Mouse (Mus musculus) Muller cell, postnatal 12 days (primary cell): Measurements from ENCODE around the gene Vsx1.

Experiments
- DNase-seq: peaks from one replicate; pipeline ENCODE4 v3.0.0-alpha.2; 2015; ENCODE audit errors: inconsistent ontology term

The Vsx1 gene

GRCm38 (mm10) chr2:150689223-150689800 is at the start of gene Vsx1:
TSS of gene Vsx1 (minus strand) at chr2:150689360.
- no peak for DNase-seq

DNA sequence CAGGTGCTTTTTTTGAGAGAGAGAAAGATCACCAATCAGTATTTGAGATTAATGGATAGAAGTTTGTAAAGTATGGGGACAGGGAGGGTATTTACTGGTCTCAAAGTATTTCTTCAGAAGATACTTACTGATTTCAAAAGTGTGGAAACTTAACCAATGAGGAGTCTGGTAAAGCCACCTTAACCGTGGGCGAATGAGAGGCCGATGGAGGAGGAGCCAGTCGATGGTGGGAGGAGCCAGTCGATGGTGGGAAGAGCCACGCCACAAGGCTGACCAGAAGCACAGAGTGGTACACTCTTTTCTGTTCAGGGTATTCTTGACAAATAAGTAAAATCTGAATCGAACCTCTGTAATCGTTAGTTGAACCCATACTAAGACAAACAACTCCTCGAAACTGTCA is 48.7 kb upstream of the Vsx1 start:
- no peak for DNase-seq

- DNase-seq: peak; percentile 74
Measured at GRCm38 (mm10) chr2:150735756-150736576, 46.8 kb upstream of the Vsx1 start.

- DNase-seq: no peak
Measured at GRCm38 (mm10) chr2:150712167-150712674, 23.1 kb upstream of the Vsx1 start.

DNA sequence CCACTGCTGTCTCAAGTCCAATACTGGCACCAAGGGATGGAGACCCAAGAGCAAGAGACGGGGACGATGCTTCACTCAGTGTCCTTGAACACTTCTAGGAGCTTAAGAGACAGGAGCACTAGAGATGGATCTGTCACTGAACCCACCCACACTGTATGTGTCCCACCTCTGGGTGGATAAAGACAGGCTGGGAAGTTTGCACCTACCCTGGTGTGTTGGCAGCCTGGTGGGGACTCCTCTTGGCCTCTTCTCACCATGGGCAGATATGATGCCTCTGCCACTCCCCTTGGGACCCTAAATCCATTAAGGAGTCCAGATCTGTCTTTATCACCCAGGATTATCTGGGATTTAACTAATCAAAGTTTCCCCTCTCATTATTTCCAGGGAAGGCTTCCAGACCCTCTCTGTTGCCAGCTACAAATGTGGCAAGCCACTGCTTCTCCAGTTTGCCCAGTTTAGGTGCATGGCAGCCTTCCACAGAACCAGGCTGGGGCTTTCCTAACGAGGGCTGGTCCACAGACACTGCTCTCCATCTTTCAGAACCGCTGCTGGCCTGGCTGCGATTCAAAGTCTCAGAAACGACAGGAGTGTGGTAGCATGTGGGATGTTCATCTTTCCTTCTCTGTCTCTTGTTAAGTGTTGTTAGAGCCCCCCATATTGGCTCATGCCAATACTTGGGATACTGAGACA is 2.5 kb upstream of the Vsx1 start:
- no peak for DNase-seq

DNA sequence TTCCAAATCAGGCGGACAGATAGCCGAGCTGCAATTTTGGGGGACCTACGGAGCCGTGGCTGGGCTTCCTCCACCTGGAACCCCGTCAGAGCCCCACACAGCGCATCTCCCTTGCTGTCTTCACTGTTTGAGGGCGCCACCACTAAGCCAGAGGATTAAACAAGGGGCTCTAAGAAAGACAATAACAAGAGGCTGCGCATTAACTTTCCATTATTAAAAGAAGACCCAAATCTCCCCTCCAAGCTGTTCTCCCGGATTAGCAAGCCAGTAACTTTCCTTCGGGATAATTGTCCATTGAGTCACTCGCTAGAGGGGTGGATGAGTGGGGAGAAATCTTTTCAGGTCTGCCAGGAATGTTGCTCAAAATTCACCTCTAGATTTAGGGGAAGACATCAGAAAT is 1.1 kb upstream of the Vsx1 start:
- peak; percentile 12 for DNase-seq

- peak; percentile 89 for DNase-seq
Measured at GRCm38 (mm10) chr2:150688541-150689186, 496 bp downstream of the Vsx1 start.

DNA sequence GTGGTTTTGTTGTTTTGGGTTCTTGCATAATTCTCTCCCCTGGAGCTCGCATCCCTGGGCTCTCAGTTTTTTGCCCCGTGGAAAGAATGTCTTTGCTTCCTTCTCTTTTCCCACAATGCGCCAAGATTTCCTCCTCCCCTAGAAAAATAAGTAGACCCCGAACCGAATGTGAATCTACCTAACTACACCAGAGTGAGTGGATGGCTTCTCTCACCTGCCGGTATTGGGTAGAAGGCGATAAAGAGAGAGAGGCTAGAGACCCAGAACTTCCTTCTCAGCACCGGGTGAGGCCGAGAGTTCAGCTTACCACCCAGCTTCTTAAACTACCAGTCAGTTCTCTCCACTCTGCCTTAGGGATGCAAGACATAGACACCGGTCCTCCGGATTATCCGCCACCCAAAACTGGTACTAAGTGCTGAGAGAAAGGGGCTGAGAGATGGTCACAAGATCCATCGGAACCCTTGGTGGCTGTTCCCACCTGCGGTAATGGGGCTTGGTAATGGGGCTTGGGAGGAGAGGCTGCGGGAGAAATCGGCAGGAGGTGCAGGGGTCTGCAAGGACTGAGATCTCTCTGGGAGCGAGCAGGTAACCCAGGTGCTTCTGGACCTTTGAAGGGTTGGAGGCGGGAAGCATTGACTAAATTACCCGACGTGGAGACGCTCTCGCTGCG is 1.2 kb downstream of the Vsx1 start:
- peak; percentile 18 for DNase-seq

DNA sequence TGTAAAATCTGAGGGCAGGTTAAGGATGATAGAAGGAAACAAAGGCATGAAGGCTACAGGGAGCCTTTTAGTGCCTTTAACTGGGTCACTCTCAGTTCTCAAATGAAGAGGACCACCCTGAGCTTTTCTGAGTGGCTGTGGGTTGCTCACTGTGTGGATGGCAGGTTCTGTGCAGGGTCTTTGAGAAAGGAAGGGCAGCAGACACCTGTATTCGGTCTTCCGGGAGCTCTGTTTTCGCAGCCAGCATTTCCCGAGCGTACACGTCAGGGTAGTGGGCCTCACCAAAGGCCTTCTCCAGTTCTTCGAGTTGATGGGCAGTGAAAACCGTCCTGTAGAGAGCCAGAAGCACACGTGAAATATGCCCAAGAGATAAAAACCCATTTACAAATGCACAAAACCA is 3.8 kb downstream of the Vsx1 start:
- no peak for DNase-seq

GRCm38 (mm10) chr2:150684451-150684850 is 4.7 kb downstream of the Vsx1 start:
- DNase-seq: no peak

GRCm38 (mm10) chr2:150681581-150681980 is 7.6 kb downstream of the Vsx1 start:
- no peak for DNase-seq

DNA sequence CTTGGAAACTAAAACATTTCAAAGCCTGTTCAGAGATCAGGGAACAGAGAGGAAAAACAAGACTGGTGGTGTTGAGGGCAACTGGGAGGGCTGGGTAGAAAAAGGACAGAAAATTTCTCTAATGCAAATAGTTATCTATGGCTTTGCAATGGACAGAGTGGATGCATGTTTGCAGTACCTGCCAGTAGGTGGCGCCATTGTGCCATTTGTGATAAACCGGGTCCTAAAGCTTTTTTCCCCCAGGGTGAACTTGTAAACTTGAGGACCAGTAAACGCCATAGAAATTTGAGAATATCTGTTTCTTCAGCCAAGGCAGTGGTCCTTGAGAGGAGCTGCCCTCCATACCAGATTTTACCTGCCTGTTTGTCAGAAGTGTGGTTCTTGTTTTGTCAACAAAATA is 10.8 kb downstream of the Vsx1 start:
- DNase-seq: peak; percentile 41

- DNase-seq: no peak
Measured at GRCm38 (mm10) chr2:150675525-150675924, 13.6 kb downstream of the Vsx1 start.

DNA sequence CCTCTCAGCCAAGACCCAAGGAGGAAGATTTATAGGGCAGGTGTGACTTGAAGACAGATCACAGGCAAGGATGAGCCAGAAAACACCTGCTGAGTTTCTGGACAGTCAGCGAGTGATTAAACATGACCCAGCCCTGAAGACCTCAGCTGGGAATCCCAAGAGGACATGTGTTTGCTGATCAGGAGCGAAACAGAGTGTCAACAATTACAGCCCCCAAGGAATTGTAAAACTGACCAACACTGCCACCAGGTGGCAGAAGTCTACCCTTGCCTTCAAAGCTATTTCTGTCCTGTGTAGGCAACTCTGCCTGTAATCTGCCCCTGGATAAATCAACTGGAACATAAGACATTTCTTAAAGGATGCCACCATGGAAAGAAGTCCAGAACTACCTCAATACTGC is 14.3 kb downstream of the Vsx1 start:
- peak; percentile 47 for DNase-seq

DNA sequence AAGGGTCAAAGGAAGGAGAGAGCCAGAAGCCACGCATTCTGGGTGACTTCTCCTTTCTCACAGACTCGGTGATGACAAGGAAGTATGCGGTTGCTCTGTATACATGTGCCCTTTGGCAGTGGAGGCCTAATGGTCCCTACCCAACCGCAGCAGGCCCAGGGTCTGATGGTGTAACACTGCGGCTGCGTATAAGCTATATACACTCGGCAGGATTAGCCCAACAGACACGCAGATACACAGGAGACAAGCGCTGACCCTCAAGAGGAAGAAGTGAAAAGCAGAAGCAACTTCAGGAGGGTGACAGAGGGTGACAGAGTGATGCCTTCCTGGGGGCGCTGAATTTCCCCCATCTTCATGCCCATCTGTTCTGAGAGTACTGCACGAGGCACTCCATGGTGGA is 15.2 kb downstream of the Vsx1 start:
- no peak for DNase-seq

DNA sequence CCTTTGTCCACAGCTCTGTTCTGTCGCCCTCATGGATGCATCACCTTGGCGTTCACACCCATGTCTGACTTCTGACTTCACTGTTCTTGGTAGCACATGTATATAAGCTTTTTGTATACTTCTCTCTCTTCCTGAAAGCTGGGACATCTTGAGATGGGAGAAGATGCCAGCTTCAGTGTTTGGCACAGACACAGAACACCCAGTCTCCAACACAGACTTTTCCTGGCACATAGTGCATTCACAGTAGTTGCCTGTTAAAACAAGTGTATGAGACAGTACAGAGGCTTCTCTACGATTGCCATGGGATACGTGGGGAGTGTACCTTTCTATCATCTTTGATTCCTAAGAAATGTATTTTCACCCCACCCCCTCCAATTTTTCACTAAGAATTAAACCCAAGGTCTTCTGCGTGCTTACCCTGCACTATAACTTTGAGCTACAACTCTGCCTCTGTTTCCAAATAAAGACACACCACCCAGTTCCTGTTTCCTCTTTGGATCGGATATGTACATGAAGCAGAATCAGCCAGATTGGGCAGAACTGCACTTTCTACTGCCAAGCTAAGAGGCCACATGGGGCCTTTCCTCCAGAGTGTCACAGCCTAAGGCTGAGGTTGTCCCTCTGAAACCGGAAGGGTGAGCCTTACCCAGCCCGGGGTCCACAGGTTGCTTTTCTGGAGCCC is 17.4 kb downstream of the Vsx1 start:
- no peak for DNase-seq

DNA sequence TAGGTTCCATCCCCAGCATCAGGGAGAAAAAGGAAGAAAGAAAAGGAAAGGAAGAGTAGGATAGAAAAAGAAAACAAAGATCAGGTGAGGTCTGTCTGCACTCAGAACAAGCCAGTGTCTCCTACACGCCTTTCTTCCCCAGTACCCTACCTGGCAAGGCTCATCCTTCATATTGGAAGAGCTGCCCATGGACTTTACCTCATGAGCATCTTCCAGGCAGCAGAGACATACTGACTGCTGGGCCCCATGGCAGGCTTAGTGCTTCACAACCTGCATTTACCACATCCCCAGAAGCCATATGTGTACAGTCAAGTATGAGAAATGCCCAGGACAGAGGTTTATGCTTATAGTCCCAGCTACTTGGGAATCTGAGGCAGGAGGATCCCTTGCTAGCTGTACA is 18.2 kb downstream of the Vsx1 start:
- DNase-seq: no peak

DNA sequence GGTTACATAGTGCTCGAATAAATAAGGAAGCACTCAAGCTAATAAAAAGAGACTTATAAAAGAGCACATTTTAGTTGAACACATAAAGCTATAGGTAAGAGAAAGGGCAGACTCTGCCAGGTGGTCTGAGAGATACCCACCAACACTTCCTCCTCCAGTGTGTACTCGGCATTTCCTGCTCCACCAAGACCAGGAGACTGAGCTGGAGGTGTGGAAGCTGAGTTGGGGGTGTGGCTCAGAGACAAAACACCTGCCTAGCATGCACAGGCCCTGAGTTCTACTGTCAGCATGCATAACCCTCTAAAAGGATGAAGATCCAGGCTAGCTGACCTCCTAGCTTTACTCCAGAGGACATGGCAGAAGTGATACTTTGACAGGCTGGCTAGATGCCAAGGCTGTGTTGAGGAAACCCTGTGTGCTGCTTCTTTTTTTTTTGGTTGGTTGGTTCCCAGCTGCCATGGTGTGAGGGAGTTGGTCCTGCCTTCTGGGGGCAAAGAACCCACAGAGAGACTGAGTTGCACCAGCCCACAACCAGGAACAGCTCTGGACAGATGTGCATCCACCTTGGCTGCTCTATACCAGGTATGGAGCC is 19.6 kb downstream of the Vsx1 start:
- no peak for DNase-seq

GRCm38 (mm10) chr2:150668956-150669355 is 20.2 kb downstream of the Vsx1 start:
- no peak for DNase-seq
